Mouse (Mus musculus) cerebellum, adult 8-10 months (tissue): ENCODE measurements around the gene Zfp810.
"Not testable (repeated sequence)": the region's sequence is repeated elsewhere in the genome, so short reads cannot be mapped to it uniquely, and the experiment has no call there.

Experiments
- DNase-seq: peaks from one replicate; pipeline ENCODE4 v3.0.0; 2022

Zfp810 gene

GRCm38 (mm10) chr9:22307156-22307919 lies at the start of gene Zfp810:
Gene Zfp810 (minus strand): TSS chr9:22307648.
- DNase-seq = peak; percentile 90

- no peak for DNase-seq
Observed at GRCm38 (mm10) chr9:22355919-22356318, 48.5 kb upstream of the Zfp810 start.

GRCm38 (mm10) chr9:22353901-22354300 lies 46.5 kb upstream of the Zfp810 start:
- no peak for DNase-seq

GRCm38 (mm10) chr9:22353465-22353864 lies 46.0 kb upstream of the Zfp810 start:
- DNase-seq = no peak

GRCm38 (mm10) chr9:22340331-22340730 lies 32.9 kb upstream of the Zfp810 start:
- DNase-seq = no peak

- no peak for DNase-seq
Observed at GRCm38 (mm10) chr9:22337217-22337616, 29.8 kb upstream of the Zfp810 start.

GRCm38 (mm10) chr9:22327475-22328387 lies 20.3 kb upstream of the Zfp810 start:
- peak; percentile 83 for DNase-seq

GRCm38 (mm10) chr9:22327099-22327474 lies 19.6 kb upstream of the Zfp810 start:
- peak; percentile 35 for DNase-seq

- DNase-seq = no peak
Observed at GRCm38 (mm10) chr9:22324579-22324978, 17.1 kb upstream of the Zfp810 start.

GRCm38 (mm10) chr9:22322381-22323211 lies 15.1 kb upstream of the Zfp810 start:
- no peak for DNase-seq

GRCm38 (mm10) chr9:22319109-22319508 lies 11.7 kb upstream of the Zfp810 start:
- no peak for DNase-seq

GRCm38 (mm10) chr9:22316047-22316446 lies 8.6 kb upstream of the Zfp810 start:
- DNase-seq = not testable (repeated sequence)

- no peak for DNase-seq
Observed at GRCm38 (mm10) chr9:22314066-22314465, 6.6 kb upstream of the Zfp810 start.

GRCm38 (mm10) chr9:22313218-22313617 lies 5.8 kb upstream of the Zfp810 start:
- DNase-seq = no peak

GRCm38 (mm10) chr9:22309651-22310050 lies 2.2 kb upstream of the Zfp810 start:
- DNase-seq = no peak

- not testable (repeated sequence) for DNase-seq
Observed at GRCm38 (mm10) chr9:22307920-22308262, 443 bp upstream of the Zfp810 start.

GRCm38 (mm10) chr9:22306726-22307125 lies 722 bp downstream of the Zfp810 start:
- no peak for DNase-seq

GRCm38 (mm10) chr9:22302199-22302598 lies 5.2 kb downstream of the Zfp810 start:
- DNase-seq = no peak

- DNase-seq = no peak
Observed at GRCm38 (mm10) chr9:22278733-22279132, 28.7 kb downstream of the Zfp810 start.

GRCm38 (mm10) chr9:22268886-22269285 lies 38.6 kb downstream of the Zfp810 start:
- no peak for DNase-seq

- DNase-seq = no peak
Observed at GRCm38 (mm10) chr9:22262611-22263010, 44.8 kb downstream of the Zfp810 start.

GRCm38 (mm10) chr9:22261594-22261993 lies 45.9 kb downstream of the Zfp810 start:
- DNase-seq = no peak

- peak; percentile 7 for DNase-seq
Observed at GRCm38 (mm10) chr9:22260092-22260422, 47.4 kb downstream of the Zfp810 start.
